Mouse (Mus musculus) cerebellum, adult 9-11 months (tissue): Measurements from ENCODE around the gene Slc16a5.
"Not testable (repeated sequence)": the region's sequence is repeated elsewhere in the genome, so short reads cannot be mapped to it uniquely, and the experiment has no call there.

ENCODE experiments used
- DNase-seq: peaks from one replicate; pipeline ENCODE4 v3.0.0; 2022

Gene Slc16a5

GRCm38 (mm10) chr11:115483726-115484125, 21.5 kb downstream of the Slc16a5 start:
- peak; percentile 76 for DNase-seq

GRCm38 (mm10) chr11:115485155-115485554, 22.9 kb downstream of the Slc16a5 start:
- no peak for DNase-seq

GRCm38 (mm10) chr11:115488551-115489104, 26.4 kb downstream of the Slc16a5 start:
- DNase-seq = peak; percentile 85

GRCm38 (mm10) chr11:115490441-115491355, 28.4 kb downstream of the Slc16a5 start:
- DNase-seq = peak; percentile 60

- peak; percentile 88 for DNase-seq
Observed at GRCm38 (mm10) chr11:115491356-115492083, 29.2 kb downstream of the Slc16a5 start, which contains the start of gene Nt5c. Nt5c (minus strand) TSS chr11:115491862.

GRCm38 (mm10) chr11:115492387-115492786, 30.1 kb downstream of the Slc16a5 start:
- peak; percentile 22 for DNase-seq

GRCm38 (mm10) chr11:115496559-115496958, 34.3 kb downstream of the Slc16a5 start:
- DNase-seq = not testable (repeated sequence)

- DNase-seq = no peak
Observed at GRCm38 (mm10) chr11:115502636-115503035, 40.4 kb downstream of the Slc16a5 start.

GRCm38 (mm10) chr11:115506586-115506985, 44.3 kb downstream of the Slc16a5 start:
- no peak for DNase-seq

GRCm38 (mm10) chr11:115508061-115508460, 45.8 kb downstream of the Slc16a5 start:
- no peak for DNase-seq

GRCm38 (mm10) chr11:115509773-115510506, 47.7 kb downstream of the Slc16a5 start:
- DNase-seq = no peak

- no peak for DNase-seq
Observed at GRCm38 (mm10) chr11:115510507-115510888, 48.2 kb downstream of the Slc16a5 start.

GRCm38 (mm10) chr11:115511121-115511520, 48.8 kb downstream of the Slc16a5 start:
- DNase-seq = no peak

GRCm38 (mm10) chr11:115512004-115512403, 49.7 kb downstream of the Slc16a5 start:
- DNase-seq = no peak

GRCm38 (mm10) chr11:115512407-115513183, 50.3 kb downstream of the Slc16a5 start:
- DNase-seq = no peak

- peak; percentile 66 for DNase-seq
Observed at GRCm38 (mm10) chr11:115513271-115514237, 51.3 kb downstream of the Slc16a5 start.

- peak; percentile 97 for DNase-seq
Observed at GRCm38 (mm10) chr11:115514238-115514663, 52.0 kb downstream of the Slc16a5 start, which contains the start of gene Jpt1. Jpt1 (minus strand) TSS chr11:115514387.

GRCm38 (mm10) chr11:115515021-115515420, 52.7 kb downstream of the Slc16a5 start:
- no peak for DNase-seq

- DNase-seq = no peak
Observed at GRCm38 (mm10) chr11:115516942-115517341, 54.7 kb downstream of the Slc16a5 start.

GRCm38 (mm10) chr11:115518693-115519092, 56.4 kb downstream of the Slc16a5 start:
- no peak for DNase-seq
